Mouse (Mus musculus) erythroblast, embryonic 14.5 days (primary cell): ENCODE data around the gene Tes3-ps.

ENCODE experiments used
- GATA1 ChIP-seq: IDR thresholded peaks from 2 replicates; pipeline ENCODE4 v1.6.1; 2012; ENCODE audit warnings: low read length, inconsistent platforms, mixed read lengths
- TAL1 ChIP-seq: IDR thresholded peaks from 3 replicates; pipeline ENCODE4 v1.6.1; 2012; ENCODE audit warnings: low read length, inconsistent platforms, mixed read lengths

- TF ChIP-seq TAL1: no peak
- TF ChIP-seq GATA1: no peak
These were observed 22.8 kb upstream of the Tes3-ps start for GRCm38 (mm10) chr13:49470319-49470718.
